Mouse (Mus musculus): ENCODE measurements at regions not wholly inside any gene's neighbourhood (a gene's known extent, or its start where the extent isn't known, plus 50 kb on each side); places are given as distances from the start of the nearest gene placed in this dataset.

DNA sequence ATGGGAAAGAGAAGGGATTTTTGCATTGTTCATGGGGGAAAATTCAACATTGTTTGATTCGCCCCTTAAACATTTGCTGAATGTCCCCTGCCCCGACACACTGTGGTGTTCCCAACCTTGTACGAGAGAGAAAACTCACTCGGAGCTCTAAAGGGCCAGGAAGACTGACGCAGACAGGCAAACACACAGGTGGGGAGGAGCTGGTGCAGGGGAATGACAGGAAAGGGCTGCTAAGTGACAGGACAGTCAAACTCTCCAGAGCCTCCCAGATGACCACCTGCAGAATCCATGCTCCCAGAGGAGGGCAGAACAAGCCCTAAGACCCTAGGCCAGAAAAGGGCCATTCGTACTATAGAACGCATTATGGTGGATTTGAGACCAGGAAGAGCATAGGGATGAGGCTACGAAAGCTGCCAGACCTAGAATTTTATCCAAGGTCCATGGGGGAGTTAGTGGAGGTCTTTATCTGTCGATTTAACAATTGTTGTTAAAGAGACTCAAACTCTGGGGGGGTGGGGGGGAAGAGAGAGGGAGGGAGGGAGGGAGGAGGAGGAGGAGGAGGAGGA lies 94.6 kb upstream of the Pabpc6 start:
- no peak for DNase-seq (ENCODE audit: low read depth, low spot score)

DNA sequence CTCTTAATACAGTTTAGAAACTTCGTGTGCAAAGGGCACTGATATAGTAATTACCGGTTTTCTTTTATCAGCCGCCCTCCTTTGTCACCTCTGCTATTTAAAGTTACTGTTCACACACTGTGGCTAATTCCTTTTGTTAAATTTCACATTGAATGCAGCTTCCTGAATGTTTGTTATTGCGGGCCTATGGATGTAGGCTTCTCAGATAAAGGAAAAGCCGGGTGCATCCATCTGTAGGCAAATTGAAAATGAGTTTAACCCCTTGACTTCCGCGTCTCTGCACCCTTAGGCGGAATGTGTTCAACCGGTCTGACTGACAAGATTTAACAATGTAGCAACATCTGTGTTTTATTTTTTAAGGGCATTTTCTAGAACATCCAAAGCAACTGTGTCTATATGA lies 93.6 kb upstream of the Pabpc6 start:
- DNase-seq (ENCODE audit: low read depth, low spot score): no peak

DNA sequence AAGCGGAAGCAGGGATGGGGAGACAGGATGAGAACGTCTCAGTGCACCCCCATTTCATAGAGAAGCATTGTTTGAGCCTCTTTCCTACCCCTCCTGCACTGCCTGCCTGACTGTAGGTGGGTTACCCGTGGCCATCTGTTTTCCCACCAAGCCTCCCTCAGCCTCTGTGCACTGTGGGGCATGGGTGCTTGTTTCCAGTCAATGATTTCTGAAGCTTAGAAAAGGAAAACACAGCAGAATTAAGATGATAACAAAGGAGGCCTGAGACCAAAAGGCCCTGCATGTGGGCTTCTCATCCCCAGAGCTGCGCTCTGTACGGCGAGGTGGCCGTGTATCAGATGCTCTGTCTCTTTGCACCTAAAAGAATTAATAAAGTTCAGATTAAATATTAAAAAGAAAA lies 92.9 kb upstream of the Pabpc6 start:
- DNase-seq (ENCODE audit: low read depth, low spot score): no peak

DNA sequence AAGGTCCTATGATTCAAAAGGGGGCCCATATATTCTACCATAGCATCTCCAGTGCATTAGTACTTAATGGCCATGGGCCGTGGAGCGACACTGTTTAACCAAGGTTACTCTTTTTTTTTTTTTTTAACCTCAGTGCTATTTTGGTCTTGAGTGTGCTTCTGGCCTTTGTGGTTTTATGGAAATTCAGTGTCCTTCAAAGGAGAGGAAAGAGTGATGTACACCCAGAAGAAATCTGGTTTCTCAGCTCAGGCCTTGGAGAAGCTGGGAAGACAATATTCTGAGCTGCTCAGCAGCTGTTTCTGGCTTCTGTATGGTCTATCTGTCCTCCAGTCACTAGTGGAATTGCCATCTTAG lies 91.2 kb upstream of the Pabpc6 start:
- DNase-seq (ENCODE audit: low read depth, low spot score): no peak

DNA sequence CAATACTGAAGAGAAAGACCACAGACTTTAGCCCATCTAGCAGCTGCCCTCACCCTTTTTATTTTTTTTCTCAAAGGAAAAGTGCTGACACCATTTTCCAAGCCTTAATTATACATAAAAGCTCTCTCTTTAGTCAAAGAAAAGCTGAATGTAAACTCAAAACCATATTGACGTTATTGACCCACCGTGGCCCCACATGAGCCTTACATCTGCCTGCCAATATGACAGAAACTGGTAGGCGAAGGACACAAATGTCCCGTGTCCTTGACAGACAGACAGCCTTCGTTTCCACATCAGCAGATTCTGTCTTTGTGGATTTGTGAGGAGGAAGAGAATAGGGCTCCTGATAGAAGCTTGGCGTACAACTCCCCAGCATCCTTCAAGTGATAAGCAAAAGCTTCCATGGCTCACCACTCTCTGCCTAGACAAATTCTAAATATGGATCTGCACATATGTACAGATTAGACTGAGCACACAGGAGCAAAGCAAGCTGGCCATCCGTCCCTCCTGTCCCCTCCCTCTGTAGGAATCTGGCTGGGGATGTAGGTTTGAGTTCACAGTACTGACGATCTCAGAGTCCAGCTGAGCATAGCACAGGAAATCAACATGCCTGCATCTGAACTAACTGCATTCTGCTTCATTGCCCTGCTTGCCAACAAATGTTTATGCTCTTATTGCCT lies 90.6 kb upstream of the Pabpc6 start:
- DNase-seq (ENCODE audit: low read depth, low spot score): no peak

DNA sequence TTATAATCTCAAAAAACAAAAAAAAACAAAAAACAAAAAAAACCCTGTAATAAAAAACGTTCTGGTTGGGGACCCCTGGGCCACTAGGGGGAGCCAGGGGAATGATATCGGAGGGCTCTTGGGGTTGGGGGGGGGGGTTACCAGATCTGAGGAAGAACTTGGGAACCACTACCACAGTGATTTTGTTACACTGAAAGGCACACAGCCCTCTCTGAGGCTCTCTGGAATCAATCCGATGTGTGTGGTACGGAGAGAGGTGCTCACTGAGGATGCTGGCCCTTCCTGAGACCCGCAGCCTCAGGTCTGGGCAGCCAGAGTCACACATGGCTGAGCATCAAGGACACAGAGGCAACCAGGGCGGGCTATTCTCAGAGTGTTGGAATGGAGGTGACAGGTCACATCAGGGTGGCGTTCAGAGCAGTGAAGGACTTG lies 89.9 kb upstream of the Pabpc6 start:
- DNase-seq (ENCODE audit: low read depth, low spot score): no peak

DNA sequence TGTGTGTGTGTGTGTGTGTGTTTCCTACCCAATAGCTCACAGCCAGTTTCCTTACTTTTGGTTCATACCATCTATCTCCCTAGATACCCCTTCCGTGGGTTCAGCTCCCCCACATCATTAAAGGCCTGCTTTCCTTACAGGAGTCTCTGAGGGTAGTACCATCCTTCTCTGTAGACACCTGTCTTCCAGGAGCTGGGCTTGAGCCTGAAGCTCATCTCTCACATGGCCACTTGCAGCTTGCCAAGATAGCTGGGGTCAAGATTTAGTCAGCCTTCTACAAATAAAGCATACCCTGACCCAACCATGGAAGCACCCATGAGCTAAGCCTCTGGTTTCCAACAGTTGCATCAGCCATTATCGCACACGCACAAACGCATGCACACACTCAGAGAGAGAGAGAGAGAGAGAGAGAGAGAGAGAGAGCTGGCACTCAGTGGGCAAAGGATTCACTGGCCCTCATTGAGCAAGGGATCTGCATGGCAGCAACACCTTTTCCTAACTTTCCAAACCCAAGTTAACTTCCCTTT lies 88.3 kb upstream of the Pabpc6 start:
- DNase-seq (ENCODE audit: low read depth, low spot score): no peak

DNA sequence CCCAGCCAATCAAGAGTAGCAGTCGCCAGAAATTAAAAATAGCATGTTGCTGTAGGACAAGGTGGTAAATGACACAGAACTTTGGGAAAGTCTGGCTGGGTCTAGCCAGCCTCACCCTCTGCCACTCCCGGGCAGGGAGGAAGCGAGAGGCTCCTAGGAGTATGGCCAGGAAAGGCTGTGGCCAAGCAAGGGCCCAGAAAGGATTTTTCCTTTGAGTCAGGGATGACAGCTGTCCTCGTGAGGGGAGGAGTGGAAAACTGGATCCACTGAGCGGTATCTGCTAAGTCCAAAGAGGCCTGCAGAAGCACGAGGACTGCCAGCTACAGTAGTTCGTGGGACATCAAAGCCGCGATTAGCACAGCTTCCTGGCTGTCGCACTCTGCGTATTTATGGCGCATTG lies 87.2 kb upstream of the Pabpc6 start:
- DNase-seq (ENCODE audit: low read depth, low spot score): no peak

DNA sequence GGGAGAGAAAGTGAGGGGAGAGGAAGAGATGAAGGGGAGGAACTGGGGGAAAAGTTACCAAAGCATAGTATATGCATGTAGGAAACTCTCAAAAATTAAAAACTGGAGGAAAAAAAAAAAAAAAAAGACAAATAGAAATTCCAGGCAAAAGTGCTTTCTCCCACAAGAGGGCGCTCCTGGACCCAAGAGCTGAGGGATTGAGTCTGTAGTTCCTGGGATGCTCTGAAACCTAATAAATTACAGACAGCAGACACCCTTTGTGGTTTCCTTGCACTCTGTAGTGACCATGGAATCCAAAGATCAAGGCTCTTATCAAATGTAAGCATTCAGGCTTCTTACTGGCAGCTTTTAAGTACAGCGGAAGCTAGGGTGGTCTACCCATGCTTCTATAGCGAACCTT lies 86.7 kb upstream of the Pabpc6 start:
- peak; percentile 41 for DNase-seq (ENCODE audit: low read depth, low spot score)

DNA sequence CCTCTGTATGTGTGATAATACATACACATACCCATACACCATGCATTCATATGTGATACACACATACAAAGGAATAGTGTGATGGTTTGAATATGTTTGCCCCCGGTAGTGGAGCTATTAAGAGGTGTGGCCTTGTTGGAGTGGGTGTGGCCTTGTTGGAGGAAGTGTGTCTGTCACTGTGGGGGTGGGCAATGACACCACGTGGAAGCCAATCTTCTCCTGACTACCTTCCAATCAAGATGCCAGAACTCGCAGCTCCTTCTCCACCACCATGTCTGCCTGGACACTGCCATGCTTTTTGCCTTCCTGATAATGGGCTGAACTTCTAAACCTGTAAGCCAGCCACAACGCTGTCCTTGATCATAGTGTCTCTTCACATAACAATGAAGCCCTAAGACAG lies 86.1 kb upstream of the Pabpc6 start:
- no peak for DNase-seq (ENCODE audit: low read depth, low spot score)

DNA sequence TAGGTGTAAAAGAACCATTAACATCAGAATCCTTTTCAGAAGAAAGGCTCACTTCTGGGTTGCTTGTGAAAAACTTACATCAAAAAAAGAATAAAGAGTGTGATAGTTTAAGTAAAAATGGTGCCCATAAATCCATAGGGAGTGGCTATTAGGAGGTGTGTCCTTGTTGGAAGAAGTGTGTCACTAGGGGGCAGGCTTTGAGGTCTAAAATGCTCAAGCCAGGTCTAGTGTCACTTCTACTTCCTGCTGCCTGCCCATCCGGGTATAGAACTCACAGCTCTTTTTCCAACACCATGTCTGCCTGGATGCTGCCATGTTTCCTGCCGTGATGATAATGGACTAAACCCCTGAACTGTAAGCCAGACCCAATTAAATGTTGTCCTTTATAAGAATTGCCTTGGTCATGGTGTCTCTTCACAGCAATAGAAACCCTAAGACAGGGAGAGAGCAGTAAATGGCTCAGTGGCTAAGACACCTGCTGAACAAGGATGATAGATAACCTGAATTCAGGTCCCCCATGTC lies 85.4 kb upstream of the Pabpc6 start:
- DNase-seq (ENCODE audit: low read depth, low spot score): no peak

DNA sequence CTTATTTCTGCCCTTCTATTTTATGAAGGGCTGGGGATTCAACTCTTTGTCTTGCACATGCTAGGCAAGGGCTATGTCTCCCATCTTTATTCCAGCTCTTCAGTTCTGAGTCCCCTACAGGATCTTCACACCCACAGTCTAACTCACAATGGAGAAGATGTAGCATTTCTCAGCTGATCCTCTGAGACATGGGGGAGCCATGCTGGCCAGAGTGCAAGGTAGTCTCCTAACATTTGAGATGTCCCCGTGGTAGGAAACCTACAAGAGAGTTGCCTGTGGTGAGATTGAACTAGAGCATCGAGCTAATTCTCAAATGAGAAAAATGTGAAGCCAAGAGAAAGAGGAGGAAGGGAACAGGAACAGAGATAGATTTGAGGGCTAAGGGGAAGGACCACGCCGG lies 83.3 kb upstream of the Pabpc6 start:
- DNase-seq (ENCODE audit: low read depth, low spot score): no peak

DNA sequence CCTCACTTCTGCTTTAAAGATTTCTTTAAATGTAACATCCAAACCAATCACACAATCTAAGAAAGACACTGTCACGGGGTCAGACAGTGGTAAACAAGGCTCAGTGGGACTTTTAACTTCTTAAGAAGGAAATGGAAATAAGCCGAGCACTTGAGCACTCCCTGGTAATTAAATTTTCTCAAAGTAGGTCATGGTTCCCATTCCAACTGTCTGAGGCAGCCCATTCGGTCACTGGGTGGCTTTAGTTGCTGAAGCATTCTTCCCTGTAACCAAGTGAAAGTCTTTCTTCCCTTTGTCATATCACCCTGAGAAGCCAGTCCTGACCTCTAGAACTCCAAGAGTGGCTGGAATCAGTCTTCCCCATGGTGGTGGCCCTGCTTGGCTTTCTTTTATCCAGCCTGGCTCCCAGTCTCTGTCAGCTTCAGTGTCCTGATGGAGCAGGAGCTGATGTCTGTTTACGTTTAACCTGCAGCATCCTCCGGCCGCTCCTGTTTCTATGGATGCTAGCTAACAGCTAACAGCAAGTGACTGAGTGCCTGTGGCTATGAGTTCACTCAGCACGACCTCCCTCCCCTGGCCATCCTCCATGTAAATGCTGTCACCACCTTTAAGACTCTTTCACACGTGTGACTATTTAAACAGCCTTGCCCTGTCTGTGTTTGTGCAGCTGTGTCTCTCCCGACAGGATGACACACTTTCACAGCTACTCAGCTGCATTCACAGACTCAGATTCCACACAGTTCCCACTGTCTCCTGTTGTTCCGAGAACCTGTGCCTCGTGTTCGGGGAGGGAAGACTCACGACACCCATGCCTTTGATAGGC lies 82.0 kb upstream of the Pabpc6 start:
- DNase-seq (ENCODE audit: low read depth, low spot score): no peak

DNA sequence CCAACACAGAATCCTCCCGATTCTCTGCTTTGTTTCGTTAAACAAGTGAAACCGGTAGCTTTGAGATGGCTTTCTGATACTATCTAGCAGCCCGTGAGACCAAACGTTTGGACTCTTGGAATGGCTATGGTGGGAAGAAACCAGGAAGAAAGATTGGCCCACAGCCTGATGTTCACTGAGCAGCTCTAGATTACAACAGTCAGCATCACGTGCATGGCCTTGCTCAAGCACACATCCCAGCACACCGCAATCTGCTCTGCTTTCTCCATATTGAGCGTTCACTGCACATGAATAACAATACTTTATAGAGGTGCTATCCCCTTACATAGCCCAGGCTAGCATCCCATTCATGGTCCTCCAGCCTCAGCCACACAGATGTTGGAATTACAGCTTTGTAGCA lies 80.5 kb upstream of the Pabpc6 start:
- no peak for DNase-seq (ENCODE audit: low read depth, low spot score)

DNA sequence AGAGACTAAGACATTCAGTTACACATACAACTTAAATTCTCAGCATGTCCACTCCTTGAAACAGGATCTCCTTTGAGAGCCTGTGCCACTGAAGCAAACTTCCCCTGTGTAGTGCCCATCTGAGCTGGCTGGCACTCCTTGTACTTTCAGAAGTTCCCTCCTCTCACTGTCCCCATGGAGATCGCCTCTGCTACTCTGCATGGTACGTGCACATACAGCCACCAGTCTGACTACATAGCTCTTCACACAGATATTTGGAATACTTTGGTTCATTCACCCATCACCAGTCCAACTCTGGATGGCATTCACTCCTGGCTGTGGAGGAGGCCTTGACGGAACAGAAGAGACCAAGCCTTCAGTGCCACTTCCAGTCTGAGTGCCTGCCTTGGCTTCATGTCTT lies 79.8 kb upstream of the Pabpc6 start:
- DNase-seq (ENCODE audit: low read depth, low spot score): no peak

DNA sequence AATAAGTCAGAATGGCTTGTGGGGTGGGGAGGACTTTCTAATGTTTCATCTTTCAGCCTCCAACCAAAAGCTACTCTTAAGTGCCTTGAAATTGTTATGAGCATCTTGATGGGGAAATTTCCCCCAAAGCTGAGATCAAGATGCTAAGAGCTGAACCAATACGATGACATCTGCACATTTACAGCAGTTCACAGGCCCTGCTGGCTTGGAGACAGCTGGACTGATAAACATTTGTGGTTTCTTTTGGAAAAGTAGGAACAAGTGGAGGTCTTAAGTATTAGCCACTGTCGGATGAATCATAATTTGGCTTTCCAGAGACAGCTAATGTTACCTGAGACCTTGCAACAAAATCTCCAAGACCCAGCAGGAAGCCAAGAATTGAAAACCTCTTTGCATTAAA lies 78.4 kb upstream of the Pabpc6 start:
- no peak for DNase-seq (ENCODE audit: low read depth, low spot score)

DNA sequence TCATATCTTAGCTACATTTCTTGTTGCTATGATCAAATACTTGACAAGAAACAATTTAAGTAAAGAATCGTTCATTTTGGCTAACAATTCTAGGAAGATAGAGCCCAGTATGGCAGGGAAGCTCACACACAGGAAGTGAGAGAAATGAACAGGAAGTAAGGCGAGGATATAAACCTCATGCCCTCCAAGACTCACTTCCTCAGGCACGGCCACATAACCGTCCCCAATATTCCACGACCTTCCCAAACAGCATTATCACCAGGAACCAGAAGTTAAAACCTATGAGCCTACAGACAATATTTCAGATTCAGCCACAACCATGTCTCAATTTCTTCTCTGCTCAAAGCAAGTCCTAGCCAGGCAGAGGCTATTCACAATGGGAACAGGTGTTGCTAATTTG lies 73.8 kb upstream of the Pabpc6 start:
- no peak for DNase-seq (ENCODE audit: low read depth, low spot score)

DNA sequence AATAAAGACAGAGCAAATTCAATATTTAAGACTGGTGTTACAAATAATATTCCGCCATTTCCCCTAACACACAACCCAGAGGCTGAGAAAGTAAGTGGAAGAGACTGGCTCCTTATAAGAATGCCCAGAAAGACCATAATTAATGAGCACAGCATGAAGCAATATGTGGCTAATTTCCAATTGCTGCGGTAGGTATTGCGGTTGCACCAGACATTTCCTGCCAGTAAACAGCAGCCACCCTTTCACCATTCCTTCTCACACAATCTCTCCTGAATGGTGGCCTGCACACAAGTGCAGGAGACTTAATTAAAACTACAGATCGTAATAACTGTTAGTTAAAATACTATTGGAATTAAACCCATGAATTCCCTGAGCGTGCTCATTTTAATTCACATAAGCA lies 71.8 kb upstream of the Pabpc6 start:
- DNase-seq (ENCODE audit: low read depth, low spot score): no peak

DNA sequence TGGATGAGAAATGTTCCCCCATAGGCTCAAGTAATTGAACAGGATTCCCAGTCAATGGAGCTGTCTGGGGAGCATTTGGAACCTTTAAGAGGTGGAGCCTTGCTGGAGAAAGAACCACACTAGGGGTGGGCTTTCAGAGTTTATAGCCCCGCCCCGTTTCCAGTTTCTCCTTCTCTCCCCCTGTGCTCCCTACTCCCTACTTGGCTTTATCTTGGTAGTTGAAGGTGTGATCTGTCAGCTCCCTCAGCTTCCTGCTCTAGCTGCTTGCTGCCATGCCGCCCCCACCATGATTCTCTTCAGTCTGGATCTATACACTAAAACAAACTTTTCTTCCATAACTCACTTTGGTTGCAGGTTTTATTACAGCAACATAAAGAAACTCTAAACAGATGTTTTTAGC lies 59.5 kb upstream of the Pabpc6 start:
- no peak for DNase-seq (ENCODE audit: low read depth, low spot score)

DNA sequence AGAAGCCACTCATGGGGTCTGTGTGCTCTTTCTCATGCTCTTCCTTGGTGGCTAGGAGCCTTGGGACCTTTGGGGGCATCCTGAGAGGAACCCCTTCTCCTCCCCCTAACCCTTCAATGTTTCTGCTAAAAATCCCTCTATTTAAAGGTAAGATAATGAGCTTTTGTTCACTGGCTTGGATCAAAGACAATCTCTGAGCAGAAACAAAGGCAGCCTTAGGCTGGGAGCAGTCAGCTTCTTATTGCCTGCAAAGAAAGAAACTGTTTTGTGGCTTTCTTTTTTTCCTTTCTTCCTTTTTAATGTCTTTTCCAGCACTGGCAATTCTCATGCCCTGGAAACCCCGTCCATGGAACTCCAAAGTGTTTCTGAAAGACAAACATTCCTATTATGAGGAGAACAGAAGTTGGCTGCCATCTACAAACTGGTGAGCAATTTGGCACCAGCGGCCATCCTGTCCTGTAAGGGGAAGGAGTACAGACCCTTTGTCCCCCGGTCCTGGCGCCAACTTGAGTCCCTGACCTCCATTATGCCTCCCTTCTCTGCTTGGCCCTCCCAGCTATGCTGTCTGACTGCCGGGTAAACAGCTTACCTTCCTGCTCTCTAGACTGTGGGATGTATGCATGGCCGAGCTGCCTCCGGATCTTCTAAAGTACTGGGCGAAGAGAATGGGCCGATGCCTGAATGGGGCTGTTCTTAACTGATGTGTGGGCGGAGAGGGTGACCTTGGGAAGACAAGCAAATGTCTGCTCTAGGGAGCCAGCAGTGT lies 56.4 kb upstream of the Pabpc6 start:
- no peak for DNase-seq (ENCODE audit: low read depth, low spot score)

DNA sequence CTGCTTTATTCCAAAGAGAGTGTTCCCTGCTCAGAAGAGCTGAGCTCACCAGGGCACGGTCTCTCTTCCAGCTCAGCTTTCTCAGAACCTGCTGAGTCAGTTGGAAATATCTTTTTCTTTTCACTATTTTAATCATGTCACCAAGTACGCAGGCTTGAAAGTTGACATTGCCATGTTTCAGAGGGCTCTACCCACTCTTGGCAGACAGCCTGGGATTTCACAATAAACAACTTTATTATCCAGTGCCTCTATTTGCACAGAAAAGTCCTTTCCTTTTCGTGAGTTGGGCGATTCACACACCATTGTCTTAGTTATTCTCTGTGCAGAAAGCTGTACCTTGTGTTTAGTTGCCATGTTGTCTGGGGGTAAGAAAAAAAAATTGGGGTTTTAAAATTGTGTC lies 54.0 kb upstream of the Pabpc6 start:
- no peak for DNase-seq (ENCODE audit: low read depth, low spot score)

DNA sequence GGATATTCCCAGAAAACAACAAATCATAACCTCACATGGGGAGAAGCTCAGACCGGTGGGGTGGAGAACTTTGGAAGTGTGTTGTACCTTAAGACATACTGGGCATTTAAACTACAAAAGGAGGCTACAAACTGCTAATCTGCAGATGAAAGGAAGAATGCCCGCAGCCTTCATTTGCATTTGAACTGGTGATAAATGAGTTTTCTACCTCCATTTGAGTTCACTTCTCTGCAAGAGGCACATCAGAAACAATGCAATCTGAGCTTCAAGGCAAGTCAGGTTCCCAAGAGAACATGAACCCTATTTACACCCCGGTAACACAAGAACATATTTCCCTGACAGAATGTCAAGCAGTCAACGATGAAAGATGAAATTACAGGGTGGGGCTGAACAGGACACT lies 53.2 kb upstream of the Pabpc6 start:
- no peak for DNase-seq (ENCODE audit: low read depth, low spot score)

All from retina, postnatal 7 days (tissue).